Comparison of ENCODE assay signal across 18 mouse cellular contexts in genomic region chr7:109662626-109663025, GRCm38 (mm10).
"Had no signal": no experiment of that assay in that cellular context is flagged by ENCODE, and none has a peak within 500 bp of the region (broad histone marks: within the 10 kb centered on the region; RNA-seq: fewer than 3 reads in every experiment).

No protein-coding gene starts in this region.

- H3K36me3 ChIP-seq: kidney, embryonic 15.5 days; limb, embryonic 12.5 days; liver, embryonic 13.5 days; lung, embryonic 15.5 days; neural tube, embryonic 13.5 days had no signal

- H3K4me3 ChIP-seq: kidney, embryonic 15.5 days; left cerebral cortex, adult 2 months; limb, embryonic 12.5 days; liver, embryonic 13.5 days; lung, embryonic 15.5 days; megakaryocyte, embryonic 14.5 days; neural tube, embryonic 13.5 days had no signal

- H3K27me3 ChIP-seq: kidney, embryonic 15.5 days; limb, embryonic 12.5 days; liver, embryonic 13.5 days; lung, embryonic 15.5 days; neural tube, embryonic 13.5 days had no signal

- H3K27ac ChIP-seq: kidney, embryonic 15.5 days; left cerebral cortex, adult 2 months; limb, embryonic 12.5 days; liver, embryonic 13.5 days; lung, embryonic 15.5 days; macrophage; neural tube, embryonic 13.5 days had no signal

- H3K9ac ChIP-seq: kidney, embryonic 15.5 days; limb, embryonic 12.5 days; liver, embryonic 13.5 days; liver, postnatal 0 days; lung, embryonic 15.5 days; neural tube, embryonic 13.5 days had no signal

- H3K4me1 ChIP-seq: neural tube, embryonic 13.5 days had no signal

- ATAC-seq: intestine, embryonic 16.5 days; liver, postnatal 0 days; midbrain, embryonic 16.5 days had no signal

- H3K4me2 ChIP-seq: kidney, embryonic 15.5 days; limb, embryonic 12.5 days; liver, embryonic 13.5 days; lung, embryonic 15.5 days; midbrain, embryonic 11.5 days; neural tube, embryonic 13.5 days had no signal

- DNase-seq: kidney, adult 2 months; kidney, postnatal 25 days; liver; liver, embryonic 13.5 days; liver, postnatal 0 days; lung, postnatal 14 days; thymus, adult 2 months; thymus, postnatal 36 days had no signal

- H3K9me3 ChIP-seq: kidney, embryonic 15.5 days; limb, embryonic 12.5 days; liver, embryonic 13.5 days; lung, embryonic 15.5 days; megakaryocyte, embryonic 14.5 days; neural tube, embryonic 13.5 days had no signal
